Mouse (Mus musculus): ENCODE results near the gene Cbarp. TPM values are rescaled to one million over a fixed set of nuclear protein-coding genes. Genes with fewer than 3 reads are reported as not detected.

Cbarp gene
- total RNA-seq, 2 experiments from 2014 or later: 3.0 to 3.3 TPM

DNA sequence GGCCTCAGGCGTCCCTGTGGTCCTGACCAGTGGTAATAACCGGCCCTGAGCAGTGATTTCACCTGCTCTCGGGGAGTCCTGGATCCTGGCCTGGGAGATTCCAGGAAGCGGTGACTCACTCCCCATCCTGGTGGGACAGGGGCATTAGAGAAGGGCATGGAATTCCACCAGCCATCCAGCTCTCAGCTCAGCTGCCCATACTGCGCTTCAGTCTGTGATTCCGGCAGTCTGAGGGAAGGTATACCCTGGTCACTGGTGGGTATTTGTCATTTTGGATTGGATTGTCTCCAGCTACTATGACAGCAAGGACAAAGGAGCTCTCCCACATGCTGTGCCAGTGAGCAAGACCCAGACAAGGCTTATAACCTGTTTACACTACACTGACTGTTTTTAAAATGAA lies 33.0 kb downstream of the Cbarp start:
- intact Hi-C loops (cut with DNase I): no loop called here
- DNase-seq: no peak

DNA sequence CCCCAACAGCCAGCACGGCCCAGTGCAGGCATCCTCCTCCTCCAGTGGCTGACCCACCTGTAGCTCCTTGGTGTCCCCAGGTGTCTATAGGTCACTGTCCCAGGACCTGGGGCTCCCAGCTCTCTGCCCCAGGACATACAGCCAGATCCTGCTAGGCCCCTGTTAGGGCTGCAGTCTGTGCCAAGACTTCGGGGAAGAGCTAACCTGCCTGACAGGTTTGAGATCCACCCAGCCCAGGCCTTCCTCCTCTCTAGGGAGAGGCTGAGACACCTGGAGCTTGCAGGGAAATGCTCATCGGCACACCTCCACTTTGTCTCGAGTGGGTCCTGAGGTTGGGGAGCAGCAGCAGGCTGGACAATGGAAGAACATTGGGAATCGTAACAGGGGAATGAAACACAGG lies 34.7 kb downstream of the Cbarp start:
- intact Hi-C loops (cut with DNase I): no loop called here
- no peak for DNase-seq

- no peak for DNase-seq
- intact Hi-C loops (cut with DNase I): no loop called here
Measured at GRCm38 (mm10) chr10:80105460-80105859, 35.2 kb downstream of the Cbarp start, which contains the start of gene Sbno2. Sbno2 (minus strand) TSS chr10:80105571.

- DNase-seq: no peak
- intact Hi-C loops (cut with DNase I): no loop called here
Measured at GRCm38 (mm10) chr10:80104181-80104580, 36.5 kb downstream of the Cbarp start.

DNA sequence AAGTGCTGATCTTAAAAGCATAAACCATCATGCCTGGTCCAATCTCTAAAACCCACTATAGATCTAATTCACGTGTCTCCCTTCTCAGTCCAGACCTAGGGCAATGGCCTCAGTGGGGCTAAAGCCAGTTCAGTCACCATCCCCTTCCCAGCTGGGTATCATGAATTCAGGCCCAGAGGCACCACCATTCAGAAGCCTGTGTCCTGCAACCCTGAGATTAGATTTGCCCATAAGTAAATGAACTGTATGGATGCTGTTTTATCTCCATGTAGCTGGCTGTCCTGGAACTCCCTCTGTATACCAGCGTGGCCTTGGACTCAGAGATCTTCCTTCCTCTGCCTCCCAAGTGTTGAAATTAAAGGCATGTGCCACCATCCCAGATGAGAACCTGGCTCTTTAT lies 37.6 kb downstream of the Cbarp start:
- intact Hi-C loops (cut with DNase I): no loop called here
- DNase-seq: no peak

GRCm38 (mm10) chr10:80102216-80102915 lies 38.3 kb downstream of the Cbarp start:
- intact Hi-C loops (cut with DNase I): no loop called here
- peak; percentile 92 to 94 for DNase-seq

- peak; percentile 49 to 51 for DNase-seq
- intact Hi-C loops (cut with DNase I): no loop called here
Measured at GRCm38 (mm10) chr10:80100982-80101381, 39.7 kb downstream of the Cbarp start.

DNA sequence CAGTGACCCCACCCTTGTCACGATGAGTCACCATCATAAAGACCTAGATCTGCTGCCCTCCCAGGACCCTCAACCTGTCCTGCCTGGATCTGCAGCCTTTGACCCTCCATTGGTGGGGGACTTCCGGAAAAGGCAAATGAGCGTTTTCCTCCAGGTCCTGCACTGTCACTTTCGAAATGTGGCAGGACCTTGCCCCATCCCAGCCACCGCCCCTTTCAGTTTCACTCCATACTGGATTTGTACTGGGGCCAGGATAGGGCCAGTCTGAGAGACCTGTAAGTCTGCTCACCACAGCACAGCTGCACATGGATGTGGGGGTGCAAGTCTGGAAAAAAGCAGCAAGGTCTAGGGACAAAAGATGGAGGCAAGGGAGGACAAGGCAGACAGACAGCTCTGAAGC lies 42.0 kb downstream of the Cbarp start:
- intact Hi-C loops (cut with DNase I): no loop called here
- DNase-seq: no peak

DNA sequence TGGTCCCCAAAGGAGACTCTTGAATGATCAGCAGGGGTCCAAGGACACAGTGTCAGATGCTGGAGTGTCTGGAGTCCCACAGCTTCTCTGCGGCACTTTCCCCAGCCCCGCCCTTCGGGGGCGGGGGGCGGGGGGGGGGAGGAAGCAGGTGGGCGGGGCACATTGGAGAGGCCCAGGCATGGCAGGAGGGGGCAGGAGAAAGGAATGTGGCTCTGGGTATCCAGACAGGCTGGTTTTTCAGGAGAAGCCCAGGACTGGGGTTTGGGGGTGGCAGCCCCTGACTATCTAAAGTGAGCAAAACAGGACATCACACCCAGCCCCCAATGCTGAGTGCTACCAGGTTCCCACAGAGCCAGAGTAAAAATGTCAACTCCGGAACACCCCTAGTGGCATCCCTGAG lies 43.4 kb downstream of the Cbarp start:
- no peak for DNase-seq
- intact Hi-C loops (cut with DNase I): loop anchor here (2.0 kb wide), 1 partner anchor 16 kb away; no protein-coding TSS in a partner anchor

DNA sequence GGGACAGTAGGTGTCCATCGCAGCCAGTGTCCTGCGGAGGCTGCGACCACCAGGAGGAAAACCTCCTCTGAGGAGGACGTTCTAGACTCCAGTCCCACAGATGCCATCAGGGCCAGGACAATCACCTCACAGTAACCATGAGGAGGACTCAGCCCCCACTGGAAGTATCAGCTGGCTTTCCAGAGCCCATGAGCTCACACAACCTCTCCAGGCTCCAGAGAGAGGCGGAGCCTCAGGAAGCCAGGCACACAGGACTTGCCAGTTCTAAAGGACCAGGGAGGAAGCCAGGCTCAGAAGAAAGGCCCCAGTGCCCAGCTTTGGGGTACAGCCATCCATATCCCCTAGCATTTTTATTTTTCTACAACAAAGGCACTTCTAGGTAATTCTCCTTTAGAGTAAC lies 45.1 kb downstream of the Cbarp start:
- intact Hi-C loops (cut with DNase I): no loop called here
- peak in 1 of 2 experiments; percentile 42 for DNase-seq

DNA sequence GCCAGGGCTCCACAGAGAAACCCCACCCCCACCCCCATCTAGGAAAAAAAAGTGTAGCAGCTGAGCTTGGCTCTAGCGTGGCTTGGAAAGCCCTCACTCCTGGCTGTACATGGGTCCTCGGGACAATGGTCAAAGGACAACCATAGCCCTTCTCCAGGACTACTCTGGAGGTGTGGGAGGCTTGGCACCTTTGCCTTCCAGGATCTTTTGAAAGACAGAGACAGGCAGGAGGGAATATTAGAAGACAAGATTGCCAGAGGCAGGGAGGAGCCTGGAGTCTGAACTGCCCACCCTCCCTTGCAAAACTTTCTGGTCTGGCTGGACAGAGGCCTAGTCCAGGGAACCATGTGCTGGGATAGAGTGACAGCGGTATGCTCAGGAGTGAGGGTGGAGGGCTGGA lies 46.0 kb downstream of the Cbarp start:
- DNase-seq: no peak
- intact Hi-C loops (cut with DNase I): no loop called here

- no peak for DNase-seq
- intact Hi-C loops (cut with DNase I): no loop called here
Measured at GRCm38 (mm10) chr10:80094085-80094484, 46.5 kb downstream of the Cbarp start.

- DNase-seq: no peak
- intact Hi-C loops (cut with DNase I): no loop called here
Measured at GRCm38 (mm10) chr10:80092690-80093089, 47.9 kb downstream of the Cbarp start.

DNA sequence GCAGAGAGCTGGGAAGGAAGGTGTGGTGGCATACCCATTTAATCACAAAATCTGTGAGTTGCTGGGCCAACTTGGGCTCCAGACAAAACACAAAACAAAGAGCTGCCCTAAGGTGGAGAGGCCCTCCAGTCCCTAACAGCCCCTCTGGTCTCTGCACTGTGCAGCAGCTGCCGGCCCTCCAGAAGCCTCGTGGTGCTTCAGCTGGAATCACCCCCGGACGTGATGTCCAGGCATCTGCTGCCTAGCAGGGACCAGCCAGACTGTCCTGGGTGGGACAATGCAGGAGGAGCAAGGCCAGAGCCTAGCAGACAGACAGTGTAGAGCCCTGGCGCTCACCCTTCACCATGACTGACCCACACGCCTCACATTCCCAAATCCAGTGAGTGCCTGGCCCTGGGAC lies 49.1 kb downstream of the Cbarp start:
- intact Hi-C loops (cut with DNase I): no loop called here
- DNase-seq: no peak

- intact Hi-C loops (cut with DNase I): no loop called here
- DNase-seq: no peak
Measured at GRCm38 (mm10) chr10:80089146-80089545, 51.5 kb downstream of the Cbarp start.

DNA sequence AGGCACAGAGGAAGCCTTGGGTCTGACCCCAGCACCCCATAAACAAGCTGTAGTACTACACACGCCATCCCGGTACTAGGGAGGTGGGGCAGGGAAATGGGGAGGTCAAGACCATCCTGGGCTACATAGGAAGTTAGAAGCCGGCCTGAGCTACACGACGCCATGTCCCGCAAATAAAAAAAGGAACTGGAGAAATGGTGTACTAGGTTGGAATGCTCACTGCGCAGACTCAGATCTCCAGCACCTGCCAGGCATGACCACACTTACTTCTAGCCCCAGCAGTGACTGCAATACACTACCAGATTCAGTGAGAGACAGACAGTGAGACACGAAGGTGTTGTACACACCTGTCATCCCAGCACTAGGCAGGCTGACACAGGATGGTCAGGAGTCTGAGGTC lies 53.2 kb downstream of the Cbarp start:
- intact Hi-C loops (cut with DNase I): no loop called here
- no peak for DNase-seq

DNA sequence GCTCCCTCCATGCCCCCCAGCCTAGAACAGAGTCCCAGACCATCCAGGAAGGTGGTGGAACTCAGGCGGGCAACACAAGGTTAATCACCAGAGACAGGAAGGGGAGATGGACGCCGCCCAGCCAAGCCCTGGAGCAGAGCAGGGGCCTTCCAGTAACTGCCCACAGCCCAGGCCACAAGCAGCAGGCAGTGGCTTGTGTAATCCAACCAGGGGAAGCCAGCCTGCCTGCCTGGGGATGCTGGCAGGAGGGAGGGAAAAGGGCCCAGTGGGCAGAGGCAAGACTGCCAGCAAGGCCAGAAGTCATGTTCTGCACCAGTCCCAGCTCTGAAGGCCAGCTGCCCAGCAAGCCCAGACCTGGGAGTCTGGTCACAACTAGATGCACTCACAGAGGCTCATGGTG lies 53.8 kb downstream of the Cbarp start:
- peak; percentile 40 to 44 for DNase-seq
- intact Hi-C loops (cut with DNase I): no loop called here

DNA sequence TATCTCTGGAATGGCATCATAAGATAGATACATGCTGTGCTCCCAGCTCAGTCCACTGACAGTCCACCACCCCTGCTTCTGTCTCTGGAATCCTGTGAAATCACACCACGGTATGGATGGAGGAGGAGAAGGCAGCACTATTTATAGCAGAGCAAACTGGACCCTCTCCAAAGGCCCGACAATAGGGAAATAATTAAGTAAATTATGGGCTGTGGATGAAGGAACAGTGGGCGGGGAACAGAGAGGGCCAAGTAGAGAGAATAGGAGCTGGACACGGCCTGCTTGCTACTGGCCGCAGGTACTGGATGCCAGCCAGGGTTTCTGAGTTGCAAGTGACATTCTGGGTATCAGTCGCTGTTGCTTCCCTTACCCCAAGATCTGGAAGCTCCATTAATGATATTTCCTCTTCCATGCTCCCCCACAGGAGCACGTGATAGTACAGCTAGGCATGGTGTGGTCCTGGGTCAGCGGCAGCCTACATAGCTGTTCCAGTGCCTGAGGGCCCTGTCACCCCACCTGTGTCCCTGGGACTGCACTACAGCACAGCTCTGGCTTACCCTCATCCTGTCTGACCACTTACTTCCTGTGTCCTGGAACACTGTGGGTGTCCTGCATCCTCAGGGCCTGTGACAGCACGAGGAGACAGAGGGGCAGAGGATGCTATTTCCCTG lies 55.7 kb downstream of the Cbarp start:
- peak; percentile 60 to 65 for DNase-seq
- intact Hi-C loops (cut with DNase I): no loop called here

- intact Hi-C loops (cut with DNase I): loop anchor here (2.0 kb wide), 1 partner anchor 16 kb away; no protein-coding TSS in a partner anchor
Measured at GRCm38 (mm10) chr10:80081075-80081474, 59.6 kb downstream of the Cbarp start.

More at GRCm38 (mm10) chr10:80081075-80081474, 59.6 kb downstream of the Cbarp start:
- no peak for DNase-seq
